Mouse (Mus musculus): ENCODE results near the gene Cops3. TPM values are rescaled to one million over a fixed set of nuclear protein-coding genes. Genes with fewer than 3 reads are reported as not detected.

The Cops3 gene
- polyA plus RNA-seq, 1 experiment = 22.7 TPM

- WGBS = 84% methylated on average over 3 of the region's 3 CpGs
- DNase-seq = no peak
- H3K36me3 ChIP-seq (ENCODE audit: control insufficient read depth, insufficient read depth, low read length) = peaks cover 18% of the 10 kb centered on the region
- H3K4me1 ChIP-seq (ENCODE audit: control insufficient read depth, insufficient read depth, low read length) = no peaks in the 10 kb centered on the region
- no peak overlapping the region for H3K27ac ChIP-seq (ENCODE audit: insufficient read depth, low read depth, low read length)
- no peaks in the 10 kb centered on the region for H3K27me3 ChIP-seq (replicated peaks; ENCODE audit: control insufficient read depth, insufficient read depth, low read length)
- no peak overlapping the region for H3K4me3 ChIP-seq (ENCODE audit: insufficient read depth, low read depth, low read length)
- TF ChIP-seq CTCF (conservative IDR thresholded peaks at IDR 0.05; ENCODE audit: insufficient read depth, insufficient read length, low read depth, low read length) = no peak
- no peak for TF ChIP-seq POLR2A (IDR thresholded peaks at IDR 0.05; ENCODE audit: low read depth, low read length)
Observed at GRCm38 (mm10) chr11:59821625-59822024, 18.0 kb downstream of the Cops3 start.

DNA sequence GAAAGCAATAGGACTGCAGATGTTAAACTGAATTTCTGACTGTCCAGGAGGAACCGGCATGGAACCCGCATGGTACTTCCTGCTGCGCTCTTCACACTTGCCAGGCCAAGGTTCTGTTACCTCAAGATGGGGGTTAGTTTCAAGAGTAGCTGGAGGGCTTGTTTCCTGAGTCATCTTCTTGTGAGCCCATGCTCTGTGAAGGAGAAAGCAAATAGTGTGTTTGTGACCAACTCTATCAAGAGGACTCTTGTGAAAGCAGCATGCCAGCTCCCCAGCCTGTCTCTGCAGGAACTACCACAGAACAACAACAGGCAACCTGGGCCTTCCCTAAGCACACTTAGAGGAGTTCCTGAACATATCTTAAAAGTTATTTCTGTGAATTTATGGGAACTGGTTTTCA, 21.7 kb downstream of the Cops3 start:
- Histone ChIP-seq H3K4me1 (ENCODE audit: control insufficient read depth, insufficient read depth, low read length) (no peaks in the 10 kb centered on the region), H3K27me3 (replicated peaks; ENCODE audit: control insufficient read depth, insufficient read depth, low read length) (no peaks in the 10 kb centered on the region), H3K27ac (ENCODE audit: insufficient read depth, low read depth, low read length) (no peak overlapping the region), H3K36me3 (ENCODE audit: control insufficient read depth, insufficient read depth, low read length) (peaks cover 9% of the 10 kb centered on the region), H3K4me3 (ENCODE audit: insufficient read depth, low read depth, low read length) (no peak overlapping the region)
- no peak for TF ChIP-seq POLR2A (IDR thresholded peaks at IDR 0.05; ENCODE audit: low read depth, low read length)
- TF ChIP-seq CTCF (conservative IDR thresholded peaks at IDR 0.05; ENCODE audit: insufficient read depth, insufficient read length, low read depth, low read length) = no peak
- no peak for DNase-seq
- 95% methylated on average over 3 of the region's 3 CpGs for WGBS

GRCm38 (mm10) chr11:59815482-59816065, 24.1 kb downstream of the Cops3 start:
- TF ChIP-seq POLR2A (IDR thresholded peaks at IDR 0.05; ENCODE audit: low read depth, low read length) (no peak), CTCF (conservative IDR thresholded peaks at IDR 0.05; ENCODE audit: insufficient read depth, insufficient read length, low read depth, low read length) (no peak)
- H3K4me3 ChIP-seq (ENCODE audit: insufficient read depth, low read depth, low read length) = no peak overlapping the region
- no peaks in the 10 kb centered on the region for H3K27me3 ChIP-seq (replicated peaks; ENCODE audit: control insufficient read depth, insufficient read depth, low read length)
- H3K27ac ChIP-seq (ENCODE audit: insufficient read depth, low read depth, low read length) = no peak overlapping the region
- peaks cover 6% of the 10 kb centered on the region for H3K36me3 ChIP-seq (ENCODE audit: control insufficient read depth, insufficient read depth, low read length)
- no peaks in the 10 kb centered on the region; the same call in 1 of the 2 replicates for H3K4me1 ChIP-seq (ENCODE audit: control insufficient read depth, insufficient read depth, low read length)
- 84% methylated on average over 6 of the region's 6 CpGs for WGBS
- DNase-seq = no peak

GRCm38 (mm10) chr11:59814936-59815335, 24.7 kb downstream of the Cops3 start:
- WGBS = 69% methylated on average over 6 of the region's 6 CpGs
- H3K4me1 ChIP-seq (ENCODE audit: control insufficient read depth, insufficient read depth, low read length) = no peaks in the 10 kb centered on the region; the same call in 1 of the 2 replicates
- H3K4me3 ChIP-seq (ENCODE audit: insufficient read depth, low read depth, low read length) = no peak overlapping the region
- no peak for DNase-seq
- H3K36me3 ChIP-seq (ENCODE audit: control insufficient read depth, insufficient read depth, low read length) = peaks cover 2% of the 10 kb centered on the region
- H3K27me3 ChIP-seq (replicated peaks; ENCODE audit: control insufficient read depth, insufficient read depth, low read length) = no peaks in the 10 kb centered on the region
- H3K27ac ChIP-seq (ENCODE audit: insufficient read depth, low read depth, low read length) = no peak overlapping the region
- no peak for TF ChIP-seq POLR2A (IDR thresholded peaks at IDR 0.05; ENCODE audit: low read depth, low read length)
- no peak for TF ChIP-seq CTCF (conservative IDR thresholded peaks at IDR 0.05; ENCODE audit: insufficient read depth, insufficient read length, low read depth, low read length)

DNA sequence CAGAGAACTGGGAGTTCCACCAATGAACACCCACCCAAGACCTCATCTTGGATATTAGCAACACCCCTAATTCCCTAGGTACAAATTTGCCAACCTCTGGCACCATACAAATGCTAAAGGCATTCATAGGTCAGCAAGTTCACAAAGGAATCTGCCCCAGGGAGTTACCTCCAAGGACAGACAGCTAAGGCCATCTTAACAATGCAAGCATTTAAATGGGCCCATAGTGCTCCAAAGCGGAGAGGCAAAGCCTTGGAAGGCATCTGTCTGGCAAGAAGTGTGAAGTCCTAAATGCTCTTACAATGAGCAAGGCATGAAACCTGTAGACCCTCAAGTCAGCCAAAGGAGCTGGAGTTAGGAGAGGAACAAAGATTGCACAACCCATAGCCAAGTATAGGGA, 25.3 kb downstream of the Cops3 start:
- TF ChIP-seq CTCF (conservative IDR thresholded peaks at IDR 0.05; ENCODE audit: insufficient read depth, insufficient read length, low read depth, low read length) (no peak), POLR2A (IDR thresholded peaks at IDR 0.05; ENCODE audit: low read depth, low read length) (no peak)
- Histone ChIP-seq H3K27ac (ENCODE audit: insufficient read depth, low read depth, low read length) (no peak overlapping the region), H3K4me3 (ENCODE audit: insufficient read depth, low read depth, low read length) (no peak overlapping the region), H3K4me1 (ENCODE audit: control insufficient read depth, insufficient read depth, low read length) (no peaks in the 10 kb centered on the region; the same call in 1 of the 2 replicates), H3K27me3 (replicated peaks; ENCODE audit: control insufficient read depth, insufficient read depth, low read length) (no peaks in the 10 kb centered on the region), H3K36me3 (ENCODE audit: control insufficient read depth, insufficient read depth, low read length) (no peaks in the 10 kb centered on the region; the same call in 1 of the 2 replicates)
- no peak for DNase-seq
- WGBS = 92% methylated on average over 1 of the region's 1 CpGs

DNA sequence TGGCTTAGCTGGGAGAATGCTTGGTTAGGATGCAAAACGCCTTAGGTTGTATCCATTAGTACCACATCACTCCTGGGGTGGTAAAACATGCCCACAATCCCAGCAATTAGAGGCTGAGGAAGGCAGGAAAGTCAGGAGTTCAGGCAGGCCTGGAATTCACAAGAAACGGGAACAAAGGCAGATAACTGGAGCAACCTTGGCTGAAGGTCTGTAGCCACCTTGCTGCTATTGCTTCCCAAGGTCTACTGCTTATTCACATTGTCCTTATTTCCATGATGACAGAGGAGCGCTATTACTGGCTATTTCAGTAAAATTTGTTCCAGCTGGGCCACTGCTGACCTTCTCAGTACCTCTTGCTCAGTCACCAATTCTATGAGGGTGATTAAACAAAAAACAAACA, 26.4 kb downstream of the Cops3 start:
- peaks cover 6% of the 10 kb centered on the region; the same call in 1 of the 2 replicates for H3K4me1 ChIP-seq (ENCODE audit: control insufficient read depth, insufficient read depth, low read length)
- TF ChIP-seq CTCF (conservative IDR thresholded peaks at IDR 0.05; ENCODE audit: insufficient read depth, insufficient read length, low read depth, low read length) (no peak), POLR2A (IDR thresholded peaks at IDR 0.05; ENCODE audit: low read depth, low read length) (no peak)
- no peak for DNase-seq
- H3K4me3 ChIP-seq (ENCODE audit: insufficient read depth, low read depth, low read length) = no peak overlapping the region
- H3K27ac ChIP-seq (ENCODE audit: insufficient read depth, low read depth, low read length) = no peak overlapping the region
- no peaks in the 10 kb centered on the region; the same call in 1 of the 2 replicates for H3K36me3 ChIP-seq (ENCODE audit: control insufficient read depth, insufficient read depth, low read length)
- no peaks in the 10 kb centered on the region for H3K27me3 ChIP-seq (replicated peaks; ENCODE audit: control insufficient read depth, insufficient read depth, low read length)
- WGBS = 73% methylated on average over 3 of the region's 3 CpGs

DNA sequence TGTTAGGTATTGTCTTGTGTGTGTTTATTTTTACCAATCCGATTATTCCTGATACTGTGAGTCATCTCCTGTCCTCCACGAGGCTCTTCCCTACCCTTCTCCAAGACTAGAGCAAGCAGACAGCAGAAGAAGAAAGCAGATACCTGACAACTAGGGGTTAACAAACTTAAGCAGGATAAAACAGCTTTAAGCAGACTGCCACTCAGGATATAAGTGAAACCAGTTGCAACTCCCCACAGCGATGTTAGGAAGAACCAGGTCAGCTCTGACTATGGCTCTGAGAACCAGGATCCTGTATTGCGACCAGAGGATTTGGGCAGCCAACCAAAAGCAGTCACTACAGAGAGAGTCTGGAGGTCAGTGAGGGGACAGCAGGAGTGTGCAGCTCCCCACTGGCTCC, 28.4 kb downstream of the Cops3 start:
- peaks cover 9% of the 10 kb centered on the region; the same call in 1 of the 2 replicates for H3K4me1 ChIP-seq (ENCODE audit: control insufficient read depth, insufficient read depth, low read length)
- no peak overlapping the region for H3K4me3 ChIP-seq (ENCODE audit: insufficient read depth, low read depth, low read length)
- H3K27me3 ChIP-seq (replicated peaks; ENCODE audit: control insufficient read depth, insufficient read depth, low read length) = no peaks in the 10 kb centered on the region
- no peak for TF ChIP-seq POLR2A (IDR thresholded peaks at IDR 0.05; ENCODE audit: low read depth, low read length)
- TF ChIP-seq CTCF (conservative IDR thresholded peaks at IDR 0.05; ENCODE audit: insufficient read depth, insufficient read length, low read depth, low read length) = no peak
- DNase-seq = no peak
- H3K36me3 ChIP-seq (ENCODE audit: control insufficient read depth, insufficient read depth, low read length) = no peaks in the 10 kb centered on the region
- no peak overlapping the region for H3K27ac ChIP-seq (ENCODE audit: insufficient read depth, low read depth, low read length)
- 59% methylated on average over 4 of the region's 4 CpGs for WGBS

All from kidney, adult 2 months (tissue).